ENCODE assay signal across 20 mouse cellular contexts in genomic region chr17:87269454-87269853, GRCm38 (mm10). TPM values are rescaled to one million over a fixed set of nuclear protein-coding genes. Genes with fewer than 3 reads are reported as not detected.
DNase-seq lines count a peak whose midpoint lies in the region; ATAC-seq and TF ChIP-seq lines count a peak whose summit lies in the region.
"Had no signal": no experiment of that assay in that cellular context is flagged by ENCODE, and none has a peak within 500 bp of the region (broad histone marks: within the 10 kb centered on the region; RNA-seq: fewer than 3 reads in every experiment).

No protein-coding gene starts in this region.

- H3K4me1 ChIP-seq in forebrain, embryonic 15.5 days, result peaks cover 14% of the 10 kb centered on the region
- H3K4me1 ChIP-seq in forebrain, embryonic 10.5 days, result peaks cover 18% of the 10 kb centered on the region
- H3K4me1 ChIP-seq in forebrain, postnatal 0 days (ENCODE audit: insufficient read depth), result peaks cover 20% of the 10 kb centered on the region
- peaks cover 8% of the 10 kb centered on the region for H3K4me1 ChIP-seq in forebrain, embryonic 11.5 days (replicated peaks; ENCODE audit: control insufficient read depth, insufficient read depth, low read length)

- H3K9me3 ChIP-seq in forebrain, embryonic 15.5 days, result no peaks in the 10 kb centered on the region
- peaks cover 6% of the 10 kb centered on the region; the same call in 1 of the 2 replicates for H3K9me3 ChIP-seq in forebrain, embryonic 10.5 days
- no peaks in the 10 kb centered on the region for H3K9me3 ChIP-seq in forebrain, postnatal 0 days (ENCODE audit: low read length)
- H3K9me3 ChIP-seq in forebrain, embryonic 11.5 days (ENCODE audit: control insufficient read depth, low read length), result 0 out of 2 replicates have a peak, but pooled peaks cover 4% of the 10 kb centered on the region
- H3K9me3 ChIP-seq: embryonic facial prominence, embryonic 15.5 days had no signal

- no peak for DNase-seq in forebrain, embryonic 10.5 days (ENCODE audit: extremely low spot score, low spot score)
- peak; percentile 70 for DNase-seq in forebrain, postnatal 0 days
- DNase-seq in forebrain, embryonic 11.5 days (ENCODE audit: low spot score), result no peak
- peak; percentile 44 for DNase-seq in brain, adult 2 months (ENCODE audit: low read depth, low spot score)
- DNase-seq in brain, embryonic 14.5 days (ENCODE audit: low read depth), result peak; percentile 79
- no peak for DNase-seq in spleen, adult 12 weeks (ENCODE audit: low spot score)
- DNase-seq: adrenal gland, adult 2 months; adrenal gland, postnatal 10 days; adrenal gland, postnatal 25 days; cerebellum, adult 11 months; cerebellum, adult 18-20 months; cerebellum, adult 8-10 months; cerebellum, adult 9-11 months; cerebellum, postnatal 14 days; cerebellum, postnatal 36 days; embryo, embryonic 11 days had no signal

- H3K27me3 ChIP-seq in forebrain, embryonic 15.5 days, result no peaks in the 10 kb centered on the region
- peaks cover 13% of the 10 kb centered on the region; the same call in 1 of the 2 replicates for H3K27me3 ChIP-seq in forebrain, embryonic 10.5 days (ENCODE audit: poor library complexity, severe bottlenecking)
- no peaks in the 10 kb centered on the region for H3K27me3 ChIP-seq in forebrain, postnatal 0 days (ENCODE audit: insufficient read depth, low read length)
- H3K27me3 ChIP-seq in forebrain, embryonic 11.5 days (ENCODE audit: control insufficient read depth, insufficient read depth, low read length), result no peaks in the 10 kb centered on the region
- H3K27me3 ChIP-seq: embryonic facial prominence, embryonic 13.5 days; embryonic facial prominence, embryonic 15.5 days had no signal

- no peak overlapping the region for H3K4me2 ChIP-seq in forebrain, embryonic 15.5 days (replicated peaks)
- H3K4me2 ChIP-seq in forebrain, postnatal 0 days (ENCODE audit: low read depth), result no peak overlapping the region
- H3K4me2 ChIP-seq in forebrain, embryonic 11.5 days (ENCODE audit: low read depth, low read length, severe bottlenecking), result no peak overlapping the region
- H3K4me2 ChIP-seq: embryonic facial prominence, embryonic 13.5 days; embryonic facial prominence, embryonic 15.5 days had no signal

- WGBS in forebrain, embryonic 15.5 days, result 46% methylated on average over 6 of the region's 6 CpGs
- 87% methylated on average over 6 of the region's 6 CpGs for WGBS in forebrain, embryonic 10.5 days
- WGBS in forebrain, postnatal 0 days, result 29% methylated on average over 6 of the region's 6 CpGs
- WGBS in forebrain, embryonic 11.5 days, result 83% methylated on average over 6 of the region's 6 CpGs

- no peak overlapping the region for H3K4me3 ChIP-seq in forebrain, embryonic 15.5 days
- H3K4me3 ChIP-seq in forebrain, embryonic 10.5 days, result no peak overlapping the region
- no peak overlapping the region for H3K4me3 ChIP-seq in forebrain, postnatal 0 days (ENCODE audit: low read depth, low read length)
- no peak overlapping the region for H3K4me3 ChIP-seq in forebrain, embryonic 11.5 days (ENCODE audit: low read depth, low read length)
- H3K4me3 ChIP-seq: embryonic facial prominence, embryonic 13.5 days; embryonic facial prominence, embryonic 15.5 days; erythroblast, embryonic 14.5 days had no signal

- no peak overlapping the region for H3K9ac ChIP-seq in forebrain, embryonic 15.5 days (replicated peaks)
- H3K9ac ChIP-seq in forebrain, postnatal 0 days, result no peak overlapping the region
- H3K9ac ChIP-seq in forebrain, embryonic 11.5 days (ENCODE audit: low read length), result no peak overlapping the region
- H3K9ac ChIP-seq: embryonic facial prominence, embryonic 13.5 days; embryonic facial prominence, embryonic 15.5 days had no signal

- ATAC-seq in forebrain, embryonic 15.5 days (replicated peaks), result no peak; the same call in 1 of the 2 replicates
- ATAC-seq in forebrain, postnatal 0 days, result peak; percentile 62
- no peak for ATAC-seq in forebrain, embryonic 11.5 days (replicated peaks; ENCODE audit: low FRiP score)

- no peak for TF ChIP-seq CTCF in forebrain, postnatal 0 days (IDR thresholded peaks at IDR 0.05; ENCODE audit: low read depth)
- TF ChIP-seq CTCF in brain, embryonic 14.5 days (IDR thresholded peaks at IDR 0.05; ENCODE audit: borderline replicate concordance, extremely low read depth, insufficient read depth, insufficient read length), result no peak

- peak overlapping the region; percentile 42 for H3K27ac ChIP-seq in forebrain, embryonic 15.5 days (replicated peaks)
- H3K27ac ChIP-seq in forebrain, embryonic 10.5 days, result no peak overlapping the region
- no peak overlapping the region for H3K27ac ChIP-seq in forebrain, postnatal 0 days (ENCODE audit: low read depth, low read length)
- no peak overlapping the region for H3K27ac ChIP-seq in forebrain, embryonic 11.5 days (ENCODE audit: low read depth, low read length)
- H3K27ac ChIP-seq: embryonic facial prominence, embryonic 13.5 days; embryonic facial prominence, embryonic 15.5 days had no signal

- no peak for TF ChIP-seq POLR2A in brain, embryonic 14.5 days (IDR thresholded peaks at IDR 0.05; ENCODE audit: borderline replicate concordance, extremely low read depth, insufficient read depth, insufficient read length, poor library complexity, severe bottlenecking)

- H3K36me3 ChIP-seq in forebrain, embryonic 15.5 days, result no peaks in the 10 kb centered on the region
- H3K36me3 ChIP-seq in forebrain, embryonic 10.5 days (replicated peaks), result no peaks in the 10 kb centered on the region
- no peaks in the 10 kb centered on the region for H3K36me3 ChIP-seq in forebrain, postnatal 0 days (ENCODE audit: insufficient read depth)
- no peaks in the 10 kb centered on the region for H3K36me3 ChIP-seq in forebrain, embryonic 11.5 days (ENCODE audit: control insufficient read depth, insufficient read depth, low read length)
- H3K36me3 ChIP-seq: embryonic facial prominence, embryonic 13.5 days; embryonic facial prominence, embryonic 15.5 days had no signal

RNA-seq across cellular contexts. Expression of gene Mcfd2, which starts 3.7 kb away (rescaled TPM):
- polyA plus RNA-seq in forebrain, embryonic 15.5 days (2015; fragmentation: Nextera tagmentation; extraction: Ambion mirVana), result 53.3 and 53.8 TPM in 2 replicates
- 72.8 and 74.5 TPM in 2 replicates for polyA plus RNA-seq in forebrain, embryonic 10.5 days (2016; fragmentation: Nextera tagmentation; extraction: Ambion mirVana)
- 35.0 and 42.5 TPM in 2 replicates for total RNA-seq in forebrain, postnatal 0 days (2014; rRNA removed)
- 37.9 and 40.7 TPM in 2 replicates for polyA plus RNA-seq in forebrain, postnatal 0 days (2015; fragmentation: Nextera tagmentation; extraction: Ambion mirVana)
- polyA plus RNA-seq in forebrain, embryonic 11.5 days (2014; fragmentation: Nextera tagmentation; extraction: Ambion mirVana), result 65.6 and 66.7 TPM in 2 replicates
- polyA plus RNA-seq in brain, embryonic 14.5 days (2012; rRNA removed), result 40.1 and 44.0 TPM in 2 replicates

RNA-seq across cellular contexts. Expression of gene Ttc7, which starts 13.2 kb away (rescaled TPM):
- 4.5 and 4.8 TPM in 2 replicates for polyA plus RNA-seq in forebrain, embryonic 15.5 days (2015; fragmentation: Nextera tagmentation; extraction: Ambion mirVana)
- polyA plus RNA-seq in forebrain, embryonic 10.5 days (2016; fragmentation: Nextera tagmentation; extraction: Ambion mirVana), result 2.9 and 3.9 TPM in 2 replicates
- 6.1 and 6.4 TPM in 2 replicates for total RNA-seq in forebrain, postnatal 0 days (2014; rRNA removed)
- polyA plus RNA-seq in forebrain, postnatal 0 days (2015; fragmentation: Nextera tagmentation; extraction: Ambion mirVana), result 7.0 and 7.5 TPM in 2 replicates
- polyA plus RNA-seq in forebrain, embryonic 11.5 days (2014; fragmentation: Nextera tagmentation; extraction: Ambion mirVana), result 4.2 and 4.3 TPM in 2 replicates
- polyA plus RNA-seq in brain, embryonic 14.5 days (2012; rRNA removed), result 8.1 and 8.8 TPM in 2 replicates

Comparison
In these comparisons a context has a peak if more than half of its experiments do, and no peak if none do; other contexts are left out.
1. DNase-seq: peak in forebrain, postnatal 0 days (single experiment), brain, adult 2 months (single experiment) and brain, embryonic 14.5 days (single experiment); none in forebrain, embryonic 10.5 days (single experiment), forebrain, embryonic 11.5 days (single experiment) and spleen, adult 12 weeks (single experiment).